Mouse (Mus musculus): ENCODE measurements around the gene Gm14443. TPM values are rescaled to one million over a fixed set of nuclear protein-coding genes. Genes with fewer than 3 reads are reported as not detected.

Gm14443 gene
- polyA plus RNA-seq (2014; fragmentation: Illumina TruSeq; extraction: RNeasy Lipid Tissue Mini Kit (QIAGEN cat#74804); ENCODE audit: low read depth, low replicate concordance): 3.4 TPM

GRCm38 (mm10) chr2:175175401-175176180 is at the start of gene Gm14443:
TSS of gene Gm14443 (minus strand) at chr2:175175871.

GRCm38 (mm10) chr2:175206732-175207131 is 31.1 kb upstream of the Gm14443 start, which contains the start of gene Gm14391:
TSS of gene Gm14391 (minus strand) at chr2:175206917.

GRCm38 (mm10) chr2:175141993-175142295 is 33.7 kb downstream of the Gm14443 start, which contains the start of gene Gm14399:
TSS of gene Gm14399 (minus strand) at chr2:175142012.

Other genes starting within 250 kb of the Gm14443 start
- gene Gm14444, start 165.6 kb downstream of the Gm14443 start, polyA plus RNA-seq (2014; fragmentation: Illumina TruSeq; extraction: RNeasy Lipid Tissue Mini Kit (QIAGEN cat#74804); ENCODE audit: low read depth, low replicate concordance): 0.87 TPM
- gene Gm14393, start 108.1 kb downstream of the Gm14443 start, polyA plus RNA-seq (2014; fragmentation: Illumina TruSeq; extraction: RNeasy Lipid Tissue Mini Kit (QIAGEN cat#74804); ENCODE audit: low read depth, low replicate concordance): 16.6 TPM
- 74.4 TPM for gene Gm14399, start 33.9 kb downstream of the Gm14443 start, polyA plus RNA-seq (2014; fragmentation: Illumina TruSeq; extraction: RNeasy Lipid Tissue Mini Kit (QIAGEN cat#74804); ENCODE audit: low read depth, low replicate concordance)
- gene Gm14391, start 31.0 kb upstream of the Gm14443 start, polyA plus RNA-seq (2014; fragmentation: Illumina TruSeq; extraction: RNeasy Lipid Tissue Mini Kit (QIAGEN cat#74804); ENCODE audit: low read depth, low replicate concordance): 19.4 TPM
- gene Gm14440, start 99.3 kb upstream of the Gm14443 start, polyA plus RNA-seq (2014; fragmentation: Illumina TruSeq; extraction: RNeasy Lipid Tissue Mini Kit (QIAGEN cat#74804); ENCODE audit: low read depth, low replicate concordance): 68.7 TPM
- gene Gm4631, start 162.3 kb upstream of the Gm14443 start, polyA plus RNA-seq (2014; fragmentation: Illumina TruSeq; extraction: RNeasy Lipid Tissue Mini Kit (QIAGEN cat#74804); ENCODE audit: low read depth, low replicate concordance): 114 TPM
- 44.7 TPM for gene Zfp968, start 196.6 kb upstream of the Gm14443 start, polyA plus RNA-seq (2014; fragmentation: Illumina TruSeq; extraction: RNeasy Lipid Tissue Mini Kit (QIAGEN cat#74804); ENCODE audit: low read depth, low replicate concordance)

Data from adrenal gland, adult 10 weeks (tissue).